Mouse (Mus musculus) myocyte (in vitro differentiated cells): Measurements from ENCODE around the gene Vasn. TPM values are rescaled to one million over a fixed set of nuclear protein-coding genes. Genes with fewer than 3 reads are reported as not detected.

Source experiments
- H3K27me3 ChIP-seq: one replicate; pipeline ENCODE4 v1.6.1; 2011; ENCODE audit not compliant: control insufficient read depth, insufficient read depth, insufficient read length
- H3K36me3 ChIP-seq: one replicate; pipeline ENCODE4 v1.6.1; 2011; ENCODE audit not compliant: control insufficient read depth, insufficient read depth
- H3K4me2 ChIP-seq: one replicate; pipeline ENCODE4 v1.6.1; 2011; ENCODE audit warnings: low read depth, control low read depth
- H3K4me3 ChIP-seq: one replicate; pipeline ENCODE4 v1.5.1; 2011; ENCODE audit warnings: mild to moderate bottlenecking, control low read depth, moderate library complexity
- H3K79me2 ChIP-seq: one replicate; pipeline ENCODE4 v1.6.1; 2011; ENCODE audit not compliant: control insufficient read depth, insufficient read depth
- H3ac ChIP-seq: one replicate; pipeline ENCODE4 v1.6.1; 2011; ENCODE audit not compliant: control insufficient read depth, insufficient read length
- CEBPB ChIP-seq: IDR thresholded peaks from 2 replicates; pipeline ENCODE4 v1.6.1; 2011; ENCODE audit warnings: mild to moderate bottlenecking, moderate library complexity; ENCODE audit not compliant: poor library complexity, insufficient read depth, severe bottlenecking
- E2F4 ChIP-seq: IDR thresholded peaks from one replicate; pipeline ENCODE4 v1.6.1; 2011; ENCODE audit warnings: mild to moderate bottlenecking, control low read depth, moderate library complexity; ENCODE audit not compliant: insufficient read depth
- MAX ChIP-seq: IDR thresholded peaks from one replicate; pipeline ENCODE4 v1.6.1; 2011; ENCODE audit warnings: low read depth, mild to moderate bottlenecking, control low read depth
- MYOD1 ChIP-seq, 3 experiments: IDR thresholded peaks; one replicate each; pipeline ENCODE4 v1.6.1; 2011; ENCODE audit warnings: control low read depth in 2 of 3, low read depth in 2 of 3, mild to moderate bottlenecking in 2 of 3, moderate library complexity in 1 of 3; ENCODE audit not compliant: insufficient read length in 2 of 3, control insufficient read depth in 1 of 3
- MYOG ChIP-seq, 3 experiments: IDR thresholded peaks; one replicate each; pipeline ENCODE4 v1.6.1; 2011; ENCODE audit warnings: control low read depth in 2 of 3, low read depth in 2 of 3, mild to moderate bottlenecking in 2 of 3; ENCODE audit not compliant: insufficient read length in 2 of 3, control insufficient read depth in 1 of 3, insufficient read depth in 1 of 3
- POLR2A ChIP-seq: IDR thresholded peaks from one replicate; pipeline ENCODE4 v1.6.1; 2011; ENCODE audit warnings: low read depth, mild to moderate bottlenecking, control low read depth, moderate library complexity; ENCODE audit not compliant: insufficient read length
- POLR2AphosphoS2 ChIP-seq: IDR thresholded peaks from one replicate; pipeline ENCODE4 v1.6.1; 2011; ENCODE audit warnings: low read depth, control low read depth; ENCODE audit not compliant: insufficient read length
- REST ChIP-seq: IDR thresholded peaks from one replicate; pipeline ENCODE4 v1.6.1; 2011; ENCODE audit warnings: mild to moderate bottlenecking, control low read depth, moderate library complexity; ENCODE audit not compliant: insufficient read depth, insufficient read length
- SRF ChIP-seq: IDR thresholded peaks from one replicate; pipeline ENCODE4 v1.6.1; 2011; ENCODE audit warnings: low read depth; ENCODE audit not compliant: control insufficient read depth, insufficient read length
- TCF12 ChIP-seq: IDR thresholded peaks from one replicate; pipeline ENCODE4 v1.6.1; 2011; ENCODE audit warnings: mild to moderate bottlenecking, control low read depth; ENCODE audit not compliant: poor library complexity, insufficient read depth, severe bottlenecking
- TCF3 ChIP-seq: IDR thresholded peaks from one replicate; pipeline ENCODE4 v1.6.1; 2011; ENCODE audit warnings: low read depth, control low read depth; ENCODE audit not compliant: insufficient read length
- USF1 ChIP-seq: IDR thresholded peaks from one replicate; pipeline ENCODE4 v1.6.1; 2011; ENCODE audit warnings: low read depth, mild to moderate bottlenecking, control low read depth, moderate library complexity
- polyA plus RNA-seq: library from polyadenylated mRNA; unstranded; fragments of >200 nt; fragmentation: generic; extraction: Trizol; gene quantifications from one replicate; pipeline ENCODE4 v1.2.1, GENCODE M21; 2012; ENCODE audit warnings: missing spikeins

Vasn gene
- polyA plus RNA-seq, 1 experiment, result 34.7 TPM

- no peak for TF ChIP-seq TCF12
- no peak for TF ChIP-seq MYOG (IDR thresholded peaks at IDR 0.05; ENCODE audit: control insufficient read depth in 1 of 3, insufficient read depth in 1 of 3, insufficient read length in 2 of 3, low read depth in 2 of 3)
- TF ChIP-seq MYOD1 (IDR thresholded peaks at IDR 0.05; ENCODE audit: control insufficient read depth in 1 of 3, insufficient read length in 2 of 3, low read depth in 2 of 3), result no peak
- TF ChIP-seq USF1, result no peak
- no peak for TF ChIP-seq CEBPB
- no peak for TF ChIP-seq TCF3
- TF ChIP-seq MAX, result no peak
- no peak for TF ChIP-seq SRF
- TF ChIP-seq E2F4, result no peak
- TF ChIP-seq POLR2AphosphoS2, result no peak
- no peak for TF ChIP-seq POLR2A
- no peak for TF ChIP-seq REST
- Histone ChIP-seq H3K36me3 (peaks cover 4% of the 10 kb centered on the region), H3ac (no peak overlapping the region), H3K79me2 (no peaks in the 10 kb centered on the region), H3K27me3 (no peaks in the 10 kb centered on the region), H3K4me3 (no peak overlapping the region), H3K4me2 (no peak overlapping the region)
Measured at GRCm38 (mm10) chr16:4634681-4635080, 5.1 kb upstream of the Vasn start.

- H3K4me3 ChIP-seq, result no peak overlapping the region
- H3K36me3 ChIP-seq, result peaks cover 4% of the 10 kb centered on the region
- TF ChIP-seq MAX, result no peak
- TF ChIP-seq REST, result no peak
- TF ChIP-seq CEBPB, result no peak
- no peak for TF ChIP-seq POLR2A
- no peak for TF ChIP-seq POLR2AphosphoS2
- no peak for TF ChIP-seq MYOD1 (IDR thresholded peaks at IDR 0.05; ENCODE audit: control insufficient read depth in 1 of 3, insufficient read length in 2 of 3, low read depth in 2 of 3)
- no peak for TF ChIP-seq SRF
- TF ChIP-seq TCF12, result no peak
- no peak for TF ChIP-seq TCF3
- no peak for TF ChIP-seq MYOG (IDR thresholded peaks at IDR 0.05; ENCODE audit: control insufficient read depth in 1 of 3, insufficient read depth in 1 of 3, insufficient read length in 2 of 3, low read depth in 2 of 3)
- no peak for TF ChIP-seq USF1
- TF ChIP-seq E2F4, result no peak
- H3K27me3 ChIP-seq, result no peaks in the 10 kb centered on the region
- H3ac ChIP-seq, result no peak overlapping the region
- H3K79me2 ChIP-seq, result peaks cover 8% of the 10 kb centered on the region
- H3K4me2 ChIP-seq, result no peak overlapping the region
Measured at GRCm38 (mm10) chr16:4635760-4636159, 4.0 kb upstream of the Vasn start.

- TF ChIP-seq TCF12, result no peak
- no peak for TF ChIP-seq SRF
- TF ChIP-seq MYOG (IDR thresholded peaks at IDR 0.05; ENCODE audit: control insufficient read depth in 1 of 3, insufficient read depth in 1 of 3, insufficient read length in 2 of 3, low read depth in 2 of 3), result no peak
- TF ChIP-seq POLR2A, result no peak
- TF ChIP-seq USF1, result no peak
- TF ChIP-seq POLR2AphosphoS2, result no peak
- no peak for TF ChIP-seq MAX
- TF ChIP-seq TCF3, result no peak
- no peak for TF ChIP-seq REST
- TF ChIP-seq MYOD1 (IDR thresholded peaks at IDR 0.05; ENCODE audit: control insufficient read depth in 1 of 3, insufficient read length in 2 of 3, low read depth in 2 of 3), result no peak
- no peak for TF ChIP-seq E2F4
- no peak for TF ChIP-seq CEBPB
- Histone ChIP-seq H3K4me2 (peak overlapping the region; percentile 22), H3K79me2 (peaks cover 30% of the 10 kb centered on the region), H3K27me3 (no peaks in the 10 kb centered on the region), H3ac (no peak overlapping the region), H3K4me3 (no peak overlapping the region), H3K36me3 (no peaks in the 10 kb centered on the region)
Measured at GRCm38 (mm10) chr16:4638891-4639390, 800 bp upstream of the Vasn start.

- Histone ChIP-seq H3ac (peak overlapping the region; percentile 48), H3K36me3 (no peaks in the 10 kb centered on the region), H3K4me3 (peak overlapping the region; percentile 61), H3K27me3 (no peaks in the 10 kb centered on the region), H3K79me2 (peaks cover 42% of the 10 kb centered on the region), H3K4me2 (peak overlapping the region; percentile 90)
- TF ChIP-seq MYOG (IDR thresholded peaks at IDR 0.05; ENCODE audit: control insufficient read depth in 1 of 3, insufficient read depth in 1 of 3, insufficient read length in 2 of 3, low read depth in 2 of 3) (no peak), POLR2A (peak; percentile 42), SRF (no peak), USF1 (peak; percentile 19), POLR2AphosphoS2 (peak; percentile 53), MAX (no peak), TCF12 (no peak), MYOD1 (IDR thresholded peaks at IDR 0.05; ENCODE audit: control insufficient read depth in 1 of 3, insufficient read length in 2 of 3, low read depth in 2 of 3) (no peak), E2F4 (no peak), CEBPB (no peak), REST (no peak), TCF3 (no peak)
Measured at GRCm38 (mm10) chr16:4640267-4641005, 695 bp downstream of the Vasn start.
